ENCODE assay signal across 8 mouse cellular contexts in genomic region chr5:144254122-144254810, GRCm38 (mm10). TPM values are rescaled to one million over a fixed set of nuclear protein-coding genes. Genes with fewer than 3 reads are reported as not detected.
DNase-seq lines count a peak whose midpoint lies in the region; ATAC-seq and TF ChIP-seq lines count a peak whose summit lies in the region.

No protein-coding gene starts in this region.

- peak overlapping the region; percentile 73 for H3K4me2 ChIP-seq in forebrain, postnatal 0 days (ENCODE audit: low read depth)
- H3K4me2 ChIP-seq in hindbrain, embryonic 15.5 days, result peak overlapping the region; percentile 75
- peak overlapping the region; percentile 84 for H3K4me2 ChIP-seq in liver, embryonic 11.5 days

- peaks cover 6% of the 10 kb centered on the region for H3K9me3 ChIP-seq in E14TG2a.4 (ENCODE audit: low read length)
- no peaks in the 10 kb centered on the region for H3K9me3 ChIP-seq in forebrain, postnatal 0 days (ENCODE audit: low read length)
- no peaks in the 10 kb centered on the region for H3K9me3 ChIP-seq in hindbrain, embryonic 15.5 days
- H3K9me3 ChIP-seq in liver, embryonic 11.5 days (ENCODE audit: control insufficient read depth, low read length), result no peaks in the 10 kb centered on the region

- ATAC-seq in forebrain, postnatal 0 days, result no peak
- peak; percentile 1; the same call in 1 of the 2 replicates for ATAC-seq in hindbrain, embryonic 15.5 days (ENCODE audit: low FRiP score, low read depth)
- peak; percentile 70 for ATAC-seq in liver, embryonic 11.5 days (replicated peaks; ENCODE audit: low FRiP score)
- peak; percentile 44 for ATAC-seq in monocyte, adult 5-6 weeks (replicated peaks; ENCODE audit: insufficient number of reproducible peaks, low FRiP score, low TSS enrichment, poor library complexity, severe bottlenecking)

- WGBS in forebrain, postnatal 0 days, result 61% methylated on average over 16 of the region's 16 CpGs
- WGBS in hindbrain, embryonic 15.5 days, result 59% methylated on average over 16 of the region's 16 CpGs
- WGBS in liver, embryonic 11.5 days, result 48% methylated on average over 16 of the region's 16 CpGs

- peak; percentile 91 for DNase-seq in adrenal gland, adult 2 months
- no peak for DNase-seq in forebrain, postnatal 0 days
- no peak for DNase-seq in liver, embryonic 11.5 days (ENCODE audit: low spot score)
- peak; percentile 54 for DNase-seq in thymus, postnatal 14 days
- no peak for DNase-seq in cerebellum, postnatal 4 days (ENCODE audit: low spot score in 2 of 2)

- H3K27ac ChIP-seq in forebrain, postnatal 0 days (ENCODE audit: low read depth, low read length), result no peak overlapping the region
- peak overlapping the region; percentile 84; the same call in 1 of the 2 replicates for H3K27ac ChIP-seq in hindbrain, embryonic 15.5 days (replicated peaks)
- H3K27ac ChIP-seq in liver, embryonic 11.5 days (ENCODE audit: low read depth, low read length), result peak overlapping the region; percentile 40; the same call in 1 of the 2 replicates

- peak overlapping the region; percentile 84 for H3K4me3 ChIP-seq in E14TG2a.4 (replicated peaks; ENCODE audit: low read length)
- peak overlapping the region; percentile 84 for H3K4me3 ChIP-seq in forebrain, postnatal 0 days (ENCODE audit: low read depth, low read length)
- H3K4me3 ChIP-seq in hindbrain, embryonic 15.5 days, result peak overlapping the region; percentile 83
- H3K4me3 ChIP-seq in liver, embryonic 11.5 days (ENCODE audit: low read depth, low read length), result peak overlapping the region; percentile 90

- H3K9ac ChIP-seq in forebrain, postnatal 0 days, result peak overlapping the region; percentile 93; the same call in 1 of the 2 replicates
- H3K9ac ChIP-seq in hindbrain, embryonic 15.5 days, result 0 out of 2 replicates have a peak overlapping the region, but pooled peaks have one; percentile 87
- H3K9ac ChIP-seq in liver, embryonic 11.5 days (ENCODE audit: low read depth, low read length), result 0 out of 2 replicates have a peak overlapping the region, but pooled peaks have one; percentile 20

- TF ChIP-seq CTCF in E14TG2a.4 (conservative IDR thresholded peaks at IDR 0.05; ENCODE audit: low read length), result no peak
- no peak for TF ChIP-seq CTCF in forebrain, postnatal 0 days (IDR thresholded peaks at IDR 0.05; ENCODE audit: low read depth)

- peaks cover 30% of the 10 kb centered on the region for H3K36me3 ChIP-seq in E14TG2a.4 (ENCODE audit: insufficient read depth, low read length)
- no peaks in the 10 kb centered on the region for H3K36me3 ChIP-seq in forebrain, postnatal 0 days (ENCODE audit: insufficient read depth)
- H3K36me3 ChIP-seq in hindbrain, embryonic 15.5 days, result no peaks in the 10 kb centered on the region
- H3K36me3 ChIP-seq in liver, embryonic 11.5 days (ENCODE audit: control insufficient read depth, insufficient read depth, low read length), result no peaks in the 10 kb centered on the region; the same call in 1 of the 2 replicates

- H3K4me1 ChIP-seq in E14TG2a.4 (replicated peaks; ENCODE audit: low read depth, low read length), result peaks cover 52% of the 10 kb centered on the region
- H3K4me1 ChIP-seq in forebrain, postnatal 0 days (ENCODE audit: insufficient read depth), result peaks cover 34% of the 10 kb centered on the region
- H3K4me1 ChIP-seq in hindbrain, embryonic 15.5 days (replicated peaks), result peaks cover 38% of the 10 kb centered on the region
- H3K4me1 ChIP-seq in liver, embryonic 11.5 days (replicated peaks; ENCODE audit: control insufficient read depth, insufficient read depth, low read length), result peaks cover 32% of the 10 kb centered on the region

- H3K27me3 ChIP-seq in E14TG2a.4 (ENCODE audit: insufficient read depth, low read length), result no peaks in the 10 kb centered on the region
- H3K27me3 ChIP-seq in forebrain, postnatal 0 days (ENCODE audit: insufficient read depth, low read length), result no peaks in the 10 kb centered on the region
- no peaks in the 10 kb centered on the region for H3K27me3 ChIP-seq in hindbrain, embryonic 15.5 days
- no peaks in the 10 kb centered on the region for H3K27me3 ChIP-seq in liver, embryonic 11.5 days (replicated peaks; ENCODE audit: control insufficient read depth, insufficient read depth, low read length)

RNA-seq across cellular contexts. Expression of gene Bri3, which starts 10.0 kb away (rescaled TPM):
- total RNA-seq in adrenal gland, adult 2 months (2021), result 100 to 1,000 TPM; 127 TPM
- polyA plus RNA-seq in adrenal gland, adult 2 months (2012; rRNA removed), result 248 and 377 TPM in 2 replicates
- 17.6 and 26.5 TPM in 2 replicates for total RNA-seq in forebrain, postnatal 0 days (2014; rRNA removed)
- 138 and 151 TPM in 2 replicates for polyA plus RNA-seq in forebrain, postnatal 0 days (2015; fragmentation: Nextera tagmentation; extraction: Ambion mirVana)
- 105 and 106 TPM in 2 replicates for polyA plus RNA-seq in hindbrain, embryonic 15.5 days (2015; fragmentation: Nextera tagmentation; extraction: Ambion mirVana)
- polyA plus RNA-seq in liver, embryonic 11.5 days (2014; fragmentation: Nextera tagmentation; extraction: Ambion mirVana), result 59.2 and 61.0 TPM in 2 replicates
- 36.6 to 109 TPM (median 73.7 TPM) in 3 replicates for total RNA-seq in monocyte, adult 5-6 weeks (2017)

RNA-seq across cellular contexts. Expression of gene Tecpr1, which starts 30.9 kb away (rescaled TPM):
- total RNA-seq in adrenal gland, adult 2 months (2021), result 100 to 1,000 TPM in 1 of 2 experiments, 10 to 100 TPM in 1; 77.8 to 125 TPM
- polyA plus RNA-seq in adrenal gland, adult 2 months (2012; rRNA removed), result 130 and 135 TPM in 2 replicates
- 55.9 and 57.7 TPM in 2 replicates for total RNA-seq in forebrain, postnatal 0 days (2014; rRNA removed)
- 25.5 and 32.7 TPM in 2 replicates for polyA plus RNA-seq in forebrain, postnatal 0 days (2015; fragmentation: Nextera tagmentation; extraction: Ambion mirVana)
- polyA plus RNA-seq in hindbrain, embryonic 15.5 days (2015; fragmentation: Nextera tagmentation; extraction: Ambion mirVana), result 43.0 and 47.4 TPM in 2 replicates
- polyA plus RNA-seq in liver, embryonic 11.5 days (2014; fragmentation: Nextera tagmentation; extraction: Ambion mirVana), result 7.5 and 8.9 TPM in 2 replicates
- total RNA-seq in monocyte, adult 5-6 weeks (2017), result 30.0 to 63.8 TPM (median 35.3 TPM) in 3 replicates

Comparison
In these comparisons a context has a peak if more than half of its experiments do, and no peak if none do; other contexts are left out.
1. DNase-seq: peak in adrenal gland, adult 2 months (single experiment) and thymus, postnatal 14 days (single experiment); none in forebrain, postnatal 0 days (single experiment), liver, embryonic 11.5 days (single experiment) and cerebellum, postnatal 4 days (0 of 2).
2. H3K9ac ChIP-seq: peak in every context shown above with its lines; median percentile 93 in forebrain, postnatal 0 days; 87 in hindbrain, embryonic 15.5 days; 20 in liver, embryonic 11.5 days.
3. Peak in every context shown above with its lines, with median percentiles within 50 percentile points of each other: H3K4me3 ChIP-seq and H3K4me2 ChIP-seq.